In the genomic region with DNA sequence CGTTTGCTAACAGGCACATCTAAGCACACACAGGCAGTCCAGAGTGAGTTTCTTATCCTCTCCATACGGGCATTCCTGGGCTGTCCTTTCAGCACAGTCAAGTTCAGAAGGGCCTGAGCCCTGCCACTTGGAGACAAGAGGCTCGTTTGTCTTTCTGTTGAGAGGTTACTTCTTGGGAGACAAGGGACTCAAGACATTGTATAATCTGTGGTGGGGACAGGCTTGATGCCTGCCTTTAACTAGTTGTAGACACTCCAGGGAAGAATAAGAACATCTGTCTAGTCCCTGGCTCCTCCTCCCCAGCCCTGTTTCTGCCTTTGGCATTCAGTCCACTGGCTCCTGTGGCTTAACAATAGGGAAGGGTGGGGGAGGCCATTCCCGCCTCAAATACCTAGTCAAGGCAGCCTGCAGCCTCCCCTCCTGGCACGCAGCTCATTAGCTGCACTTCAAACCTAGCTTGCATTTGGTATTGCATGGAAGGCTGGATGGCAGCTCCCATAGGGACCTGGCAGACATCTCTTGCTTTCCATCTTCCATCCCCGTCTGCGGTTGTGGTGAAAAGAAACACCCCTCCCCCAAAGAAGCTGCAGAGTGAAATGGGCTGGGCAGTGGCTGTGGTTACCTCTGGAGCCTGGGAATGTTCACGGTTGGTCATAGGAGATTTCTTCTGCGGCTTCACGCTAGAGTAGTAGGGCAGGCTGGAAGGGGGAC, we compare ENCODE assay signal across 8 mouse cellular contexts. TPM values are rescaled to one million over a fixed set of nuclear protein-coding genes. Genes with fewer than 3 reads are reported as not detected.
DNase-seq lines count a peak whose midpoint lies in the region; ATAC-seq and TF ChIP-seq lines count a peak whose summit lies in the region.

No protein-coding gene starts in this region.

- H3K9ac ChIP-seq in heart, embryonic 16.5 days (ENCODE audit: low read length) = no peak overlapping the region

- H3K4me3 ChIP-seq in heart, embryonic 16.5 days (ENCODE audit: low read length) = no peak overlapping the region
- H3K4me3 ChIP-seq in myocyte = no peak overlapping the region

- no peak for DNase-seq in heart, adult 8-10 months (ENCODE audit: low spot score)
- DNase-seq in R1 (ENCODE audit: low read depth, low spot score) = peak; percentile 87
- DNase-seq in forelimb bud, embryonic 11.5 days (ENCODE audit: low read depth, low spot score) = peak; percentile 43
- no peak for DNase-seq in thymus, adult 18-20 months
- DNase-seq in urinary bladder, adult 18-20 months (ENCODE audit: low spot score in 2 of 2) = no peak
- no peak for DNase-seq in spleen, postnatal 10 days (ENCODE audit: low spot score in 2 of 2)

- no peak overlapping the region for H3K4me2 ChIP-seq in heart, embryonic 16.5 days (ENCODE audit: low read depth, low read length)
- H3K4me2 ChIP-seq in myocyte (ENCODE audit: low read depth) = peak overlapping the region; percentile 73

- no peaks in the 10 kb centered on the region for H3K27me3 ChIP-seq in heart, embryonic 16.5 days (ENCODE audit: control insufficient read depth, insufficient read depth, low read length)
- no peaks in the 10 kb centered on the region for H3K27me3 ChIP-seq in myocyte (ENCODE audit: control insufficient read depth, insufficient read depth, insufficient read length)

- no peak overlapping the region for H3K27ac ChIP-seq in heart, embryonic 16.5 days (ENCODE audit: low read length)

- H3K9me3 ChIP-seq in heart, embryonic 16.5 days (replicated peaks; ENCODE audit: control insufficient read depth, low read length) = no peaks in the 10 kb centered on the region

- H3K36me3 ChIP-seq in heart, embryonic 16.5 days (ENCODE audit: control insufficient read depth, insufficient read depth) = no peaks in the 10 kb centered on the region
- H3K36me3 ChIP-seq in myocyte (ENCODE audit: control insufficient read depth, insufficient read depth) = no peaks in the 10 kb centered on the region

- no peak for TF ChIP-seq POLR2A in myocyte (IDR thresholded peaks at IDR 0.05; ENCODE audit: insufficient read length, low read depth)

- H3K79me2 ChIP-seq in myocyte (ENCODE audit: control insufficient read depth, insufficient read depth) = no peaks in the 10 kb centered on the region

- WGBS in heart, embryonic 16.5 days = 26% methylated on average over 10 of the region's 10 CpGs

- peaks cover 27% of the 10 kb centered on the region for H3K4me1 ChIP-seq in heart, embryonic 16.5 days (ENCODE audit: control insufficient read depth, insufficient read depth, low read length)

- ATAC-seq in heart, embryonic 16.5 days (replicated peaks; ENCODE audit: extremely low read depth, insufficient read depth, low FRiP score) = 0 out of 2 replicates have a peak, but pooled peaks have one; percentile 12

- no peak overlapping the region for H3ac ChIP-seq in myocyte (ENCODE audit: control insufficient read depth, insufficient read length)

TF ChIP-seq in myocyte, 11 proteins besides CTCF, POLR2A, EP300 and RAD21:
- no peak for TF ChIP-seq CEBPB (IDR thresholded peaks at IDR 0.05; ENCODE audit: insufficient read depth, poor library complexity, severe bottlenecking)
- no peak for TF ChIP-seq POLR2AphosphoS2 (IDR thresholded peaks at IDR 0.05; ENCODE audit: insufficient read length, low read depth)
- TF ChIP-seq MYOD1 (IDR thresholded peaks at IDR 0.05; ENCODE audit: control insufficient read depth in 1 of 3, insufficient read length in 2 of 3, low read depth in 2 of 3) = peak in 1 of 3 experiments; percentile 1
- no peak for TF ChIP-seq SRF (IDR thresholded peaks at IDR 0.05; ENCODE audit: control insufficient read depth, insufficient read length, low read depth)
- no peak for TF ChIP-seq TCF3 (IDR thresholded peaks at IDR 0.05; ENCODE audit: insufficient read length, low read depth)
- no peak for TF ChIP-seq E2F4 (IDR thresholded peaks at IDR 0.05; ENCODE audit: insufficient read depth)
- no peak for TF ChIP-seq REST (IDR thresholded peaks at IDR 0.05; ENCODE audit: insufficient read depth, insufficient read length)

RNA-seq across cellular contexts. Expression of a gene that starts 29.8 kb away (rescaled TPM):
- polyA plus RNA-seq in heart, embryonic 16.5 days (2015; fragmentation: Nextera tagmentation; extraction: Ambion mirVana) = 7.9 and 10.2 TPM in 2 replicates
- total RNA-seq in heart, adult 8-10 months (2022) = 10 to 100 TPM; 53.4 to 67.0 (median 62.7) TPM
- 8.9 TPM for polyA plus RNA-seq in myocyte (2012; fragmentation: generic; extraction: Trizol)

RNA-seq across cellular contexts. Expression of a gene that starts 57.8 kb away (rescaled TPM):
- polyA plus RNA-seq in heart, embryonic 16.5 days (2015; fragmentation: Nextera tagmentation; extraction: Ambion mirVana) = 29.3 and 30.6 TPM in 2 replicates
- total RNA-seq in heart, adult 8-10 months (2022) = 1 to 10 TPM; 3.2 to 4.9 (median 4.7) TPM
- polyA plus RNA-seq in myocyte (2012; fragmentation: generic; extraction: Trizol) = 7.6 TPM

Comparison
In these comparisons a context has a peak if more than half of its experiments do, and no peak if none do; other contexts are left out.
1. DNase-seq: peak in R1 (single experiment) and forelimb bud, embryonic 11.5 days (single experiment); none in heart, adult 8-10 months (single experiment), thymus, adult 18-20 months (0 of 2), urinary bladder, adult 18-20 months (0 of 2) and spleen, postnatal 10 days (0 of 2).